Mouse (Mus musculus): Measurements from ENCODE around the gene Gm9736.

GRCm38 (mm10) chr10:77769727-77770126, 18.6 kb upstream of the Gm9736 start:
- TF ChIP-seq CTCF (conservative IDR thresholded peaks at IDR 0.05 in 1 of 2, IDR thresholded peaks at IDR 0.05 in 1 of 2; ENCODE audit: low read depth in 2 of 2, low read length in 2 of 2) (no peak), POLR2A (IDR thresholded peaks at IDR 0.05; ENCODE audit: low read depth, low read length) (no peak), EP300 (IDR thresholded peaks at IDR 0.05; ENCODE audit: low read length) (no peak), BHLHE40 (IDR thresholded peaks at IDR 0.05; ENCODE audit: low read depth, low read length) (no peak)
